Mouse (Mus musculus) heart, postnatal 14 days (tissue): ENCODE measurements around the gene Trim67. TPM values are rescaled to one million over a fixed set of nuclear protein-coding genes. Genes with fewer than 3 reads are reported as not detected.
A peak's percentile ranks its signal among the peaks of the same experiment; 100 is the strongest.

Experiments
- DNase-seq, 2 experiments: peaks; one replicate each; pipeline ENCODE4 v3.0.0; 2021 to 2022
- intact Hi-C: fragments of 180-260 bp; cut with DNase I; formaldehyde crosslinking; loops from one replicate; pipeline ENCODE4 v1.15.1; 2025
- total RNA-seq, 2 experiments: library from RNA; stranded (reverse); gene quantifications; 2 replicates each; pipeline ENCODE4 v1.2.3; 2021

The Trim67 gene
- total RNA-seq, 2 experiments from 2014 or later, result 0.37 to 0.84 TPM

DNA sequence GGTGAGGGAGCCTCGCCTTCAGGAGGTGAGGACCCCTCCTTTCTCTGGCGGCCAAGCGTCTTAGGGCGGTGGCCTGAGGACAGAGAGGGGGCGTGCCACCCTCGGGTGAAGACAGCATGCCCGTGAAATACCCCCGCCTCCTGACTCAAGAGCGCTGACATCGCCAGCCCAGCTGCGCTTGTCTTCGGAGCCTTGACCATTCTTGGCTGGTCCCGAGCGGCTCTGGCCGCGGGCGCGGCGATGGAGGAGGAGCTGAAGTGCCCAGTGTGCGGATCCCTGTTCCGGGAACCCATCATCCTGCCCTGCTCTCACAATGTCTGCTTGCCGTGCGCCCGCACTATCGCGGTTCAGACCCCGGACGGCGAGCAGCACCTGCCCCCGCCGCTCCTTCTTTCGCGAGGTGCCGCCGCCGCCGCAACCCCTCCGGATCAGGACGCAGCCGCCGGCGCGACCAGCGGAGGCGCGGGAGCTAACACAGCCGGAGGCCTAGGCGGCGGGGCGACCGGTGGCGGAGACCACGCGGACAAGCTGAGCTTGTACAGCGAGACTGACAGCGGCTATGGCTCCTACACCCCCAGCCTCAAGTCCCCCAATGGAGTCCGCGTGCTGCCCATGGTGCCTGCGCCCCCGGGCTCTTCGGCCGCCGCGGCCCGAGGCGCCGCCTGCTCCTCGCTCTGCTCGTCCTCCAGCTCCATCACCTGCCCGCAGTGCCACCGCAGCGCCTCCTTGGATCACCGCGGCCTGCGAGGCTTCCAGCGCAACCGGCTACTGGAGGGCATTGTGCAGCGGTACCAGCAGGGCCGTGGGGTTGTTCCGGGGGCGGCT lies 981 bp downstream of the Trim67 start:
- intact Hi-C loops, result no loop called here
- no peak for DNase-seq

DNA sequence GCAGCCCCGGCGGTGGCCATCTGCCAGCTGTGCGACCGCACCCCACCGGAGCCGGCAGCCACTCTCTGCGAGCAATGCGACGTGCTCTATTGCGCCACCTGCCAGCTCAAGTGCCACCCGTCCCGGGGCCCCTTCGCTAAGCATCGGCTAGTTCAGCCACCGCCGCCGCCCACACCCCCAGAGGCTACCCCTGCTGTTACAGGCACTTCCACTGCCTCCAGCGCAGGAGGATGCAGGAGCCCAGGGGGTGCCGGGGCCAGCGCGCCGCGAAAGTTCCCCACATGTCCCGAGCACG lies 1.5 kb downstream of the Trim67 start:
- intact Hi-C loops, result no loop called here
- peak; percentile 40 to 49 for DNase-seq

DNA sequence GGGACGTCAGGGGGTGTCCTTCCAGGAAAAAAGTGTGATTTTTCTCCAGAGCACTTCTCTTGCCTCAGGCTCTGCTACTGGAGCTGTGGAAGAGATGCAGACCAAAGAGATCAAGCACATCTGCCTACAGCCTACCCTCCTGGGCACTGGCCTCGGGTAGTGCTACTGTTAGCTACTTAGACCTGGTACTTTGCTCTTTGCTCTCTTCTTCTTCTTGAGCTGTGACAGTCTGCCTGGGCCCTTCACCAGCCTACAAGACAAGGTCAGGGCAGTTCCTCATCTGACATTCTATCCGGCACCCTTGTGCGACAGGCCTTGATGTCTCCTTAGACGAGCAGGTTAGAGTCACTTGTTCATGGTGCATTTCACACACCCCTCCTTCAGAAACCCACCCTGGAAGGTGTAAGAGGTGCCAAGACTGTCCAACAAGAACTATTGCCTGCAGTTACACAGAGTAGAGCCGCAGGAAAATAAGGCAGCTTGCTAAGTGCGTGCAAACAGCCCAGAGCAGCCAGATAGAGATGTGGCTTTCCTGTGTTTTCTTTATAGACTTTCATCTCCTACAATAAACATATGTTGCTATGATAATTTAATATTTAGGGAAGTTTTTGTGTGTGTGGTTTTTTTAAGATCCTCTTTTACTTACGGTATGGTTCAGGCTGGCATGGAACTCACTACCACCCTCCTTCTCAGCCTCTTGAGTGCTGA lies 3.0 kb downstream of the Trim67 start:
- intact Hi-C loops, result no loop called here
- DNase-seq, result no peak

DNA sequence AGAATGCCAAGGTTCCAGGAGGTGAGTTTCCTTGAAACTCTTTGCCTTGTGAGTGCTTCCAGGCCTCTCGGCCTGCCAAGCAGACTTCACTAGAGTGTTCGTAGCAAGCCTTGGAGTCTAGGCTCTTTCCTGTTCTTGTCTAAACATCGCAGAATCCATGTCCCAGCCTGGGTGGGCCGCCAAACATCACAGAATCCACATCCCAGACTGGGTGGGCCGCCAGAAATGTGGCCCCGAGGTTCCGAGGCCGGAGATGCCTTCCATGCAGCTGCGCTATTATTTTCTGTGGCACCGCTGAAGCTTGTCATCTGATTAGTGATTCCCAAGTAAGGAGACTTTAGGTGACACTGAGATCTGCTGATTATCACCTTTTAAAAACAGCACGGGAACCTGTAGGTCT lies 7.7 kb downstream of the Trim67 start:
- intact Hi-C loops, result no loop called here
- no peak for DNase-seq

DNA sequence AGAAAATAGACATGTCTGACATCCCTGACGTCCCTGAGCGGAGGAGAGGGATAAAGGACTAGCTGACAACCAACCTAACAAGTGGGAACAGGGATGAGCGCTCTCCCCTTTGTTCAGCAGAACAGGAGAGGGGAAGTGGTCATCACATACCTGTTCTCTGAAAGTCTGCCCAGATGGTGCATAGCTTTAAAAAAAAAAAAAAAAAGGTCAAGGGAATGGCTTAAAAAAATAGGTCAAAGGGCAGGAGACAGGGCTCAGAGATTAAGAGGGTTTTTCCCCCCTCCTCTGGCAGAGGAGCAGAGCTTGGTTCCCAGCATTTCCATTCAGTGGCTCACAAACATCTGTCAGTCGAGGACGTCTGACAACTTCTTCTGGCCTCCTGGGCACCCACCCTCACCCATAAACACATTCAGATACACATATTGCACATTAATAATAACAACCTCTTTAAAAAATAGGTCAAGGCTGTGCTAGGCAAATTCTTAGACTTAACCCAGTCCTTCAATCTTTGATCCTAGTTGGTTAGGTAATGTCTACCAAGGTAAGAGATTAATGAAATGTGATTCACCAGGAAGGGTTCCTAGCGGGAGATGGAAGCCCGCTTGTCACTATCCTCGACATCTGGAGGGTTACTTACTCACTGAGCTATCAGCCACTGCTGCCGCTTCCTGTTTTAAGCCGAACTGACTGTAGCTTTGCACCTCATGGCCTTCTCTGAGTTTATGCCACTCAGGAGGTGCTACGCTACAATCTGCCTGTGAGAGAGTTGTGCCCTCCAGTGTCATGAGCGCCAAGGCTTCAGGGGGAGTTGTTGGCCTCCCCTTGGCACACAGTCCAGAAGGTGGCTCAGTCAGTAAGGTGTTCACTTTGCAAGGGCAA lies 11.2 kb downstream of the Trim67 start:
- intact Hi-C loops, result no loop called here
- DNase-seq, result no peak

DNA sequence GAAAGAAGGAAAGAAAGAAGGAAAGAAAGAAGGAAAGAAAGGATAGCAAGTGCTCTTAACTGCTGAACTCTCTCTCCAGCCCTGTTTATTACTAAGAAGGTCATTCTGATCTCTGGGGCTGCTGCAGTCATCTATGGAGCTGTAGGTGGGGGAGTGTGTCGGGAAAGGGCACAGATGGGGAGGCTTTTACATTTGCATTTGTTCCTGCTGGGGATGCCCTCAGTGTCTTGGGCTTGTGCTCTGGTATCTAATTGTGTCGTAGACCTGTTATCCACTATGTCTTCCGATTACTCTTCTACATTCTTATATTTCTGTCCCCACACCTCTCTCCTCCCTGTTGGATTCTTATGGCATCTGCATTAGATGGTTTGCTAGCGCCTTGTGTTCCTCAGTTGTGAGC lies 13.1 kb downstream of the Trim67 start:
- no peak for DNase-seq
- intact Hi-C loops, result no loop called here

DNA sequence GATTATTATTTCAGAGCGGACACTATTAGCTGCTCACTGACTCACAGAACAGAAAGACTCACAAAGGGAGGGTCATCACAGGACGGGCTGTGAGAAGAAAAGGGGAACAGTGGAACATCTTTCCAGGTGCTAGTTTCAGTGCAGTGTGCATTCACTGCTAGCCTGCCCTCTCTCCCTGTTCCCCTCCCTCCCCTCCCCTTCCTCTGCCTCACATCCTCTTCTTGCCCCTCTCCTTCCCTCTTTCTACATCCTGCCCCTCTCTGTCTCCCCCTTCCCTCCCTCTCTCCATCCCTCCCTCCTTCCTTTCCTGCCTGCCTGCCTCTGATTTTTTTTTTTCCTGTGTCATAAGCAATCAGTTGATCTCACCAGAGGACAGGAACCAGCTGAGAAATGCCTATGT lies 16.5 kb downstream of the Trim67 start:
- intact Hi-C loops, result no loop called here
- DNase-seq, result no peak

DNA sequence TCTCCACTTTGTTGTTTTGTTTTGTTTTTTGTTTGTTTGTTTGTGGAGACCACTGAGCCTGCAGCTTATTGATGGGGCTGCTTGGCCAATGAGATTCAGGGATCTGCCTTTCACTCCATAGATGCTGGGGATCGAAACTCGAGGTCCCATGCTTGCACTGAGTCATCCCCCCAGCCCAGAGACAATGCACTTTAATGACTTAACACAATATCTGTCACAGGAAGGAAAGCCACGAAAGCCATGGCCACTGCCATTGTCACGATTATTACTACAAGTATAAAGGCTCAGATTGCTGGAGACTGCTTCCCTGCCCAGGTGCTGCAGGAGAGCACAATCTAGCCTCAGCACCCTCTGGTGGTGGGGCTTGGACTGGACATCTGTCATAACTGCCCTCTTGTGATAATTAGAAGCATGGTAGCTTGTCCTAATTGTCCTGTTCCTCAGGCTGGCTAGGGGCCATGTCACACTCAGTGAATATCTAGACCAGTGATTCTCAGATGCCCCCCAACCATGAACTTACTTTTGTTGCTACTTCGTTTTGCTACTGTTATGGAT lies 17.2 kb downstream of the Trim67 start:
- peak in 1 of 2 experiments; percentile 23 for DNase-seq
- intact Hi-C loops, result no loop called here

DNA sequence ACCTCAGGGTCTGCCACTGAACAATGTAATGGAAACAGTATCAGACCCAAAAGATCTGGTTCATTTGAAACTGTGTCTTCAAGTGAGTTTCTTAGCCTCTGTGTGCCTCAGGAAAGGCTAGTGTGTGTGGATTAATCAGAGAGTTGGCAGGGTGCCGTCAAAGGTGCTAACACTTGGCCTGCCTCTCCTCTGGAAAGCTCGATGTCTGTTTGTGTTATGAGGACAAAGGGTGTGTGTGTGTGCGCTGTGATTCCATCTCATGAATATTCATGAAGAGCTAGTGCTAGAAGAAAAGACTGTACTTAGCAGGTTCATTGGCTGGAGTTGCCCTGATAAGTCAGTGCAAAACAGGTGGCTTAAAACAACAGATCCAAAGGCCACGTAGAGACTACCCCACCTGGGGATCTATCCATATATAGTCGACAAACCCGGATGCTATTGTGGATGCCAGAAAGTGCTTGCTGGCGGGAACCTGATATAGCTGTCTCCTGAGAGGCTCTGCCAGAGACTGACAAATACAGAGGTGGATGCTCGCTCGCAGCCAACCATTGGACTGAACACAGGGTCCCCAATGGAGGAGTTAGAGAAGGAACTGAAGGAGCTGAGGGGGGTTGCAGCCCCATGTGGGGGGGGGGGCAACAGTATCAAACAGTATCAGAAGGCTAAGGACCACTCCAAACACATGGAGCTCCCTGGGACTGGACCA lies 17.9 kb downstream of the Trim67 start:
- intact Hi-C loops, result no loop called here
- DNase-seq, result no peak

DNA sequence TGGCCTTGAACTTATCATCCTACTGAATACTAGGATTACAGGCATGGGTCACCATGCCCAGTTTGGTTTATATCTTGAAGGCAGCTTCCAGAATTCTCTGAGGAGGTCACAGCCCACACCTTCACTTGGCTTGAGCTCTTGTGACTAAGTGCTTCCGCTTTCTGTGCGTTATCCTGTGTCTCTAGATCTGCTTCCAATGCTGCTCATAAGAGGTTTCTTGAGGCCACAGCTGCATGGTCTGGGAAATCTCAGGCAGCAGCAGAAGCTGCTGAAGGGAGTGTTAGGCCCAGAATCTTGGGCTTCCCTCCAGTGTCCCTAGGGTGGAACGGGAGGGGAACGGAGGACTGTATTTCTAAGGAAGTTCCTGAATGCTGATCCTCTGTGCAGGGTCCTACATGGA lies 20.4 kb downstream of the Trim67 start:
- DNase-seq, result no peak
- intact Hi-C loops, result no loop called here

DNA sequence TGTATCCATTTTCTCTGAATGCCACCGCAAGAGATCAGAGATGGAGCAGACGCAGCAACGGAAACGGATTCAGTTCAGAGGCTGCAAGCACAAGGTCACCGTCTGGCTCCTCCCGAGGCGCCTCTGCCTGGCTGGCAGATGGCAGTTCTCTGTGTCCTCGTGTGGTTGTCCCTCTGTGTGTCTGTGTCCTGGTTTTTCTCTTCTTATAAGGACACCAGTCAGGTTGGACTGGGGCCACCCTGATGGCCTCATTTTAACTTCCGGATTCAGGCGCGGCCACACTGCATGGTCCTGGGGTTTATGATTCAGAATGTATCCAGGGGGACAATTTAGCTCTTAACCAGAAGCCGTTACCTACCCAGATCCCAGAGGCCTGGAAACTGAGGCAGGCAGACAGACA lies 23.0 kb downstream of the Trim67 start:
- no peak for DNase-seq
- intact Hi-C loops, result no loop called here

DNA sequence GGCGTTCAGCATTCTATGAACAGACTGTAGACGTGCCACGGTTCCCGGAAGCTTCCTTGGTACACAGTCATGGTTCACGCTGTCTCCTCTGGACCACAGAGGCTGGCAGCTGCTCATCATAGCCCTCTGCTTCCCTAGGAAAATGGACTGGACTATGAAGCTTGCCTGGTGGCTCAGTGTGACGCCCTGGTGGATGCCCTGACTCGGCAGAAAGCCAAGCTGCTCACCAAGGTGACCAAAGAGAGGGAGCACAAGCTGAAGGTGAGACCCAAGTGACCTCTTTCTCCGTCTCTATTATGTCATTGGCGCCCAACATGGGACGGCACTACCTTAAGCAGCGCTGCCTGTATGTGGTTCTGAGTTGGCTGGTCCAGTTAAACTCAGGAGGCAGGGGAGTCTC lies 24.0 kb downstream of the Trim67 start:
- intact Hi-C loops, result no loop called here
- DNase-seq, result no peak

DNA sequence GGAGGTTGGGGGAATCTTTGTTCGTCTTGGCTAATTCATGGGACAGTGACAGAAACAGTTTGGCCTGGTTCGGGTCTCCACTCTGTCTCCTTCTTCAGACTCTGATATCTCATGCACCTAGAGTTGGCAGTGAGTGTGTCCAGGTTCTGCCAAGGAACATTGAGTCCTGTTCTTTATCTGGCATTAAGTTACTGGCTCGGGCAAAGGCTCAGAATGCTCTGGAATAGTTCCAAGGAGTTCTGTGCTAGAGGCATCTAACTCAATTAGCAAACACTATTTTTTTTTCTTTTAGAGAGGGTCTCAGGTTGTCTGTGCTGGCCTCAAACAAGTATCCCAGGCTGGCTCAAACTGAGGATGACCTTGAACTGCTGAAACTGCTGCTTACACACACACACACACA lies 24.5 kb downstream of the Trim67 start:
- intact Hi-C loops, result no loop called here
- DNase-seq, result no peak

DNA sequence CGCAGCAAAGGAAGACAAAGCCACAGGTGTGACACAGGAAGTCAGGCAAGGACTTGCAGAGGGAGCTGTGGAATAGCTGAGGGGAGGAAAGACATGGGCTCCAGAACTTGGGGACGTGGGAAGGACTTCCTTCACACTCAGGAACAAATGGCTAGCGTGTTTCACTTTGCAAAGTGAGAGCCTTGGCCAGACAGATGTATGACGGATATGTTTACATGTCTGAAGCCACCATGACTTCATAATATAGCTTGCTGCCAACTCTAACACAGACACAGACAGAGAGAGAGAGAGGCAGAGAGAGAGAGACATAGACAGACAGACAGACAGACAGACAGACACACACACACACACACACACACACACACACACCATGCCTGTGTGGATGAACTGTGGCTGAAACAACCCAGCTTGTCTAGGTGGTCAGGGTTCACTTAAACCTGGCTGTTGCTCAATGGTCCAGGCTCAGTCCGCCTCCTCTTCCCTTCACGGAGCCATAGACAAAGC lies 26.8 kb downstream of the Trim67 start:
- intact Hi-C loops, result no loop called here
- DNase-seq, result no peak

DNA sequence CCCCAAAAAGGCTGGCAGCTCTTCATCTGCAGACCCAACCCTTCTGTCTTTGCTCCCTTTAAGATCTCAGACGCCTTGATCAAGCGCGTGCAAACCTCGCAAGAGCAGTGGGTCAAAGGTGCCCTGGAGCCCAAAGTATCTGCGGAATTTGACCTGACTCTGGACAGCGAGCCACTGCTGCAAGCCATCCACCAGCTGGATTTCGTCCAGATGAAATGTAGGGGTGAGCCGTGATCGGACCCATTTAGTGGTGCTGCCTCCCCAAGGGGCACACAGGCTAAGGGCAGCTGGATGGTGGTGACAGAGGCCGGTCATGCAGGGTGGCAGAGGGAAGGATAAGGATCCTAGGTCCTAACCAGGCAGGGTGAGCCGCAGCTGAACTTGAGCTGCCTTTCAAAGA lies 27.2 kb downstream of the Trim67 start:
- DNase-seq, result no peak
- intact Hi-C loops, result no loop called here

DNA sequence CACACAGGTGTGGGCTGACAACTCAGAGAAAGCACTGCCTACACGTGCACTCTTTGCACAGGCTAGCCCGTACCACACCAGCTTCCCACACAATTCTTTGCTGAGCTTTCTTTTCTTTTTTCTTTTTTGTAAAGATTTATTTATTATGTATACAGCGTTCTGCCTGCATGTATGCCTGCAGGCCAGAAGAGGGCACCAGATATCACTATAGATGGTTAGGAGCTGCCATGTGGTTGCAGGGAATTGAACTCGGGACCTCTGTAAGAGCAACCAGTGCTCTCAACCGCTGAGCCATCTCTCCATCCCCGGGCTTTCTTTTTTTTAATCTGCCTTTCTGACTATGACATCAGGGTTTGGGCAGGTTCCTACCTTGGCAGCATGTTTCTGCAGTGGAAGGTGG lies 30.6 kb downstream of the Trim67 start:
- intact Hi-C loops, result no loop called here
- no peak for DNase-seq

DNA sequence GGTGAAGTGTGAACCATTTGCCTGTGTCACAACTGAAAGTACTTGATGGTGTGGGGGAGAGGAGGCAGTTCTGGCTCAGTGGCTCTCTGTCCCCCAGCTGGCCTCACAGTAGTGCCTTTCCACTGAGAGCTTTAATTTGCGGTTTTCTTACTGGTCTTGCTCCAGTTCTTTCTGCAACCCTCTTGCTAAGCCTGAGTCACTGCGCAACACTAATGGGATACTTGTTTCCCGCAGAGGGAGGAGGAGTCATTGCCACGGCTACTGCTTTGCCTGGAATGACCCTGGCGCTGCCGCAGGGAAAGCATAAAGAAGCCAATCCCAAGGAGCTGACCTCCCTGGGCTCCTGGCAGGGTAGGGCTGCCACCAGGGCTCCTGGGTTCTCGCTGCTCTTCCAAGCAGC lies 33.8 kb downstream of the Trim67 start:
- intact Hi-C loops, result loop anchor here (5.0 kb wide), 2 partner anchors 89 to 209 kb away; no protein-coding TSS in a partner anchor
- peak; percentile 25 to 28 for DNase-seq

DNA sequence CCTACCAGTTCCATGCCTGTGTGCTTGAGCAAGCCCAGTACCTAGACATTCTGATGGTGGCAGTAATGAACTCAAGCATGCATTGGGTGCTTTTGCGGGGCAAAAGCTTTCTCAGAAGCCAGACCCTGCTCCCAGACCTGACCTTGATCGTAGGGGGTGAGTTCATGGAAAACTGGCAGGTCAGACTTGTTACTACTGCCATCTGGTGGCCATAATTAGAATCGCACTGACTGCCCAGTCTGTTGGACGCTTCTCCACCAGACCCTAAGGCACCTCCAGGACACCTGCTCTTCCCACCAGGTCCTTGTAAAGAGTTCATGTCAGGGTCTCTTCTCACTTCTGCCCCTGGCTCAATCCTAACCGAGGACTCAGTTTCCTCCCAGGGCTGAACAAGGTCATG lies 34.5 kb downstream of the Trim67 start:
- intact Hi-C loops, result loop anchor here (5.0 kb wide), 2 partner anchors 90 to 210 kb away; no protein-coding TSS in a partner anchor
- DNase-seq, result peak; percentile 60 to 80

DNA sequence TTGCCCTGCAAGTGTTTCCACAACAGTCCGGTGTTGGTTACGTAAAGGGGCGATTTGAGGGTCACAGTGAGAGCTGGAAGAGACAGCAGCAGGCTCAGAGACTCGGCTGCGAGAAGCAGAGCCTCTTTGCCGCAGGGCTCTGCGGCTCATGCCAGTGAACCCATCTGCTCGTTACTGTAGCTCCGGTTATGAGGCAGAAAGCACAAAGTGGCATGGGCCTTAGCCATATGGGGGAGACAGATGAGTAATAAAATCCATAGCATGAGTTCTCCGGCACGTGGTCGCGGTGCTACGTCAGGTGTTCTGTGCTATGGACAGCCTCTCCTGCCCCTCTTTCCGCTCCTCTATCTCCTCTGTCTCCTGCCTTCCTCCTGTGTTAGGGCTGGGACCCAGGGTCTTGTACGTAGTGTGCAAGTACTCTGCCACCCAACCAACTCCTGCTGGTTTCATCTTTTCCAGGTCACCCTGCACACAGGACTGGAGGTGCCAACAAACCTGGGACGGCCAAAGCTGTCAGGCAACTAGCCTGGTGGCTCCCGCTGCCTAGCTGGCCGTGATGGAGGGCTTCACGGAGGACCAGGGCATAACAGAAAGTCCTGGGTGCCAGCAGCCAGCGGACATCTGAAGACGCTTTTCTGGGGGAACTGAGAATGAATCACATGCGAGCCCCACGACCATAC lies 35.8 kb downstream of the Trim67 start:
- DNase-seq, result no peak
- intact Hi-C loops, result loop anchor here (5.0 kb wide), 2 partner anchors 91 to 211 kb away; no protein-coding TSS in a partner anchor
